Mouse (Mus musculus) liver, adult 2 months (tissue): Measurements from ENCODE around the gene Lrrc46.

Source experiments
- CTCF ChIP-seq: fragments of 200-500 bp; IDR thresholded peaks from 2 replicates; pipeline ENCODE4 v1.5.1; 2011; ENCODE audit warnings: low read depth, low read length, control low read depth
- POLR2A ChIP-seq: fragments of 200-500 bp; IDR thresholded peaks from 2 replicates; pipeline ENCODE4 v1.6.1; 2011; ENCODE audit warnings: low read length, control low read depth; ENCODE audit not compliant: insufficient read depth; ENCODE audit errors: extremely low read depth

DNA sequence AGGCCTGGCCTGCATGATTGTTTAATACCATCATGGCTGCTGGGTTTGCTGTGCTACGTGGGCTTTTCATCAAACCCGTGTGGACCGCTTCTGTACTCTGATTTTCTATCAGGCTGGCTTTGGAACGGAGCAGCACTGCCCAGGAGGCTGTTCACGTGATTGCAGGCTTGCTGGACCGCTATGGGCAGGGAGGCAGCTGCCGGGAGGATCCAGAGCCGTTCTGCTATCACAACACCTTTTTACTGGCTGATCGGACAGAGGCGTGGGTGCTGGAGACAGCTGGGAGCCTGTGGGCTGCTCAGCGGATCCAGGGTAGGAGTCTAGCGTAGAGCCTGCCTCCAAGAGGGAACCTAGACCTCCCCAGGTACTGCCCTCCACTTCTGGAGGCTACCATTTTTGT lies 9.2 kb downstream of the Lrrc46 start:
- no peak for TF ChIP-seq CTCF
- no peak for TF ChIP-seq POLR2A
